Mouse (Mus musculus) kidney, postnatal 4 days (tissue): ENCODE data around the gene Tbxas1.

ENCODE experiments used
- DNase-seq, 2 experiments: peaks; one replicate each; pipeline ENCODE4 v3.0.0; 2021; ENCODE audit warnings: mixed read lengths in 2 of 2

Gene Tbxas1

DNA sequence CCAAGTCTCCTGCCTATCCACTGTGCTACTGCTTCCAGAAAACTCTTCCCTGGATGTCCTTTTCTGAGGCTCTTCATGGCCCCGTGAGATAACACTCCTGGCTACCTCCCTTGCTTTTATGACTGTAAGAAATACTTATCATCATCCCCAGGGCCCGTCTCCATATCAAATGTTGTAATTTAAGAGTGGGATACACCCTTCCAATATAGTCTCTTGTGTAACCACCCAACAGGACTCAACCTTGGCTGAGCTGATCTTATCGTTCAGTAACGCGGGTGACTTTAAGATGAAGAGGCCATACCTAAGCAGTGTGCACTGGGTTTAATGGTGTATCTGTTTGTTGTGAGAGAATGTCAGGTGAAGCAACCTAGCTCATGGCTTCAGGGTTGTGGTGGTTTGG is 91.6 kb downstream of the Tbxas1 start:
- no peak for DNase-seq

DNA sequence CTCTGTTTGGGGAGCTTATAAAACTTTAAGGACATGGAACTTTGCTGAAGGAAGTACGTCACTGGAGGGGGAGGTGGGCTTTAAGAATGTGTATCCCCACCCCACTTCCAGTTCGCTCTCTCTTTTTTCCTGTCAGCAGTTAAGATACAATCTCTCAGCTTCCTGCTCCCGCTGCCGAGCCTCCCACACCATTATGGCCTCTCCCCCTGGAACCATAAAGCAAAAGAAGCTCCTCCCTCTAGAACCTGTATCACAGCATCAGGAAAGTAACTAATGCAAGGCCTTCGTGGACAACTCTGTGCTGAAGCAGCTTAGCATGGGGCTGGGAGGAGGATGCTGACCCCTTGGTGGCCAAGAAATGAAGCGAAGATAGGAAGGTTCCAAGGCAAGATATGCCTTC is 92.1 kb downstream of the Tbxas1 start:
- no peak for DNase-seq

DNA sequence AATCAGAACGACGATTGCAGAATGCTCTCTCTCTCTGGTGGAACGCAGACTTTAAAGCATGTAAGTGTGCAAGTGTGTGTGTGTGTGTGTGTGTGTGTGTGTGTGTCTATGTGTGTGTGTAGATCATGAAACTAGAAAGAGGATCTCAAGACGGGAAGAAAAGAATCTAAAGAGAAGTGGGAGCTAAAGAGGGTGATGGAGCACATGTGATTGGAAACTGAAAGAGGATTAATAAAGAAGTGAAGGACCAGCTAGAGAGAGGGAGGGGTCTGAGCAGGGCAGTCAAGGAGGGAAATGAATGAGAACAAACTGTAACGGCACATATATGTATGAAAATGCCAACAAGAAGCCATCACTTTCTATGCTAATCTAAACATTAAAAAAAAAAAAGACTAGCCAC is 92.8 kb downstream of the Tbxas1 start:
- DNase-seq: no peak

DNA sequence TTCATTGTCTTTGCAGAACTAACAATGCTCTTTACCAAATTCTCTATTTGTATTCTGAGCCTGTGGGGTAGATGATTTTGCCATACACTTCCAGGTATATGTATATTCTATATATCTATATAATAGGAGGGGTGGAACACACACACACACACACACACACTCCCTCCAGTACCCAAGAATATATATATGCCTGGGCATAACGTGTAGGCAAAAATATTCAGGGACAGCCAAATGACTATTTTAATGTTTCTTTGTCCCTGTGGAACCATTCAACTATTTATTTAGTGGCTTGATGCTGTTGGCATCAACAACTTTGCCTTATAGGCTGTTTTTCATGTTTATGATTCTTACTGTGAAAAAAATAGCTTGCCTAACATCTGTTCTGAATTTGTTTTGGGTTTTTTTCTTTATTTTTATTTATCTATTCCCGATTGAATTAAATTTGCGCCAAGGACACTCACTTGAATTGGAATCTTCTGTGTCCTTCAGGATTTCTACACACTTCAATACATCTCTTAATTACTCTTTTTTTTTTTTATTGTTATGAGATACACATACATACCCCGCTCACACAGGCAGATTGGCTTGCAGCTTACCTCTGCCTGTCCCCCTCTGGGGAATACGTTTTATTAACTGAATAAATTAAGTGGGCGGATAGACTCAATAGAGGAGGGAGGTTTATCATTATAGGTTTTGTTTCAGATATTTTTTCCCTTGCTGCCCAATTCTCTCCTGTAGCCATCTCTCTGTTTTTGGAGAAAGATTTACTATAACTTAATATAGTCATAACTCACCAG is 94.9 kb downstream of the Tbxas1 start:
- DNase-seq: no peak

DNA sequence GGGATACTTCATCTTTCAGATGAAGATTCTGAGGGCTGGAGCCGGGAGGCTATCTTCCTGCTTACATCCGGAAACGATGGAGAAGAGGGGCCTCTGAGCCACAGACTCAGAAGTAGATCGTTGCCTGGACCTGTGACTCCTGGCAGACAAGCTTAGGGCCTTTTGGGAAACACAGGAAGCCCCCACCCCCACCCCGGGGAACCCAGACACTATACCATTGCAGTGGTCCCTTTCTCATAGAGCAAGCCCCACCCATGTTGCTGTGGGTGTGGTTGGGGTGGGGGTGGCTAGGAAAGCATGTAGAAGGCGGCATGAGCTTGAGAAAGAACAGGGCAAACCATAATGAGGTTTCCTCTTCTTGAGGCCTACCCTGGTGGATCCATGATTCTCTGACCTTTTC is 95.6 kb downstream of the Tbxas1 start:
- no peak for DNase-seq

DNA sequence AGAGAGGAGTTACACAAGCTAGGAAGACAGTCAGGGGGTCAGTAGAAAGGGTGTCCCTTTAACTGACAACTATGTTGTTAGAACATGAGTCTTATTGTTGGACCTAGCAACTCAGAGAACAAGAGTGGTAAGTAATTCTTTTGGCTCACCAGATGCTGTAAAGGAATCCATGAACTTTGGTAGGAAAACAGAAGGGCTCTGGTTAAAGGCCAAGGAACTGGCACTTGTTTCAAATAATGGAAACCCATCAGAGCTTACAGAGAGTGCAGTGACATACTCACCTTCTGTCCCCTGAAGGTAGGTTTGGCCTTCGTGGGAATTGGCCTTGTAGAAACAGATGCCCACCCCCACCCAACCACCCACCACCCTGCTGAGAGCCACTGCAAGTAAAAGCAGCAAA is 97.6 kb downstream of the Tbxas1 start:
- DNase-seq: no peak

DNA sequence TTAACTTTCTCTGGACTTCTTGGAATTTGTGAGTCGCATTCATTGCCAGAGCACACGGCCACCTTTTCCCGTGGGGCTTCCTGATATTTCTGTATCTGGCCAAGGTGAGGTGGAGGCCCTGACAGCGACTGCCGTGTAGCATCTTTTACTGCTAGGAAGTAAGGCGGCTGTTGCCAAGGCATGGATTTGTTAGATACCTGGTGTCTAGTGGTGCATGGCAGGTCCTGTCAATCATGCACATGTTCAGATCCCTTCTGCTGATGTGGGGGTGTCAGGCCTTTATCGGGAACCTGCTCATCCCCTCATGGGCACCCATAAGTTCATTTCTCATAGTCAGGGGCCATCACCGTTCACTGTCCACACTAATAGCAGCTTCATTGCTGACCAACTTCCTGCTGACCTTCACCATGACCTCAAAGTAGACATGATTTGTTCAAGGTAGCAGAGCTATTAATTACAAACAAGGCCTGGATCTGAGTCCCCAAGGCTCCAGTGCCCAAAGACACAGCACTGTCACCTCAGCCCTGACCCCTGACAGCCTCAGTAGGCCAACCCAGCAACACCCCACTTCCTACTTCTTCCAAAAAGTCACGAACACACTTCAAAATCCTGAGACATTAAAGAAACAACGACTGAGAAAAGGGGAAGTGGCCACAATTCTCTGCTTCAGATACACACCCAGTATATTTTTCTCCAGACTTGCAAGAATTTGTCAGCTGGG is 98.4 kb downstream of the Tbxas1 start:
- DNase-seq: no peak

DNA sequence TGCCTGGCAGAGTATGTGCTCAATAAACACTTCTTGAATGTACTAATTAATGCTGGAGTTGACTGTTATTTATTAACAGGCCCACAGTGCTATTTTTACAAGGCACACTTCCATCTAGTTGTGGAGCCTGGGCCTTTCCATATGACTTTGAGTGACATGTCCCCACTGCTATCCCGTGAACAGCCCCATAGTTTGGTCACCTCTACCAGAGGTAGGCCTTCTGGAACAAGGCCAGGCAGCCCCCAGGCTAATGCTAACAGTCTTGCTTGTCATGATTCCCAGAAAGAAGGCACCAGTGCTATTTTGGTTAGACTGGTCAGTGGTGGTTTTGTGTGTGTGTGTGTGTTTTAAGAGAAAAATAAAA is 98.9 kb downstream of the Tbxas1 start:
- DNase-seq: peak; percentile 70 to 75

DNA sequence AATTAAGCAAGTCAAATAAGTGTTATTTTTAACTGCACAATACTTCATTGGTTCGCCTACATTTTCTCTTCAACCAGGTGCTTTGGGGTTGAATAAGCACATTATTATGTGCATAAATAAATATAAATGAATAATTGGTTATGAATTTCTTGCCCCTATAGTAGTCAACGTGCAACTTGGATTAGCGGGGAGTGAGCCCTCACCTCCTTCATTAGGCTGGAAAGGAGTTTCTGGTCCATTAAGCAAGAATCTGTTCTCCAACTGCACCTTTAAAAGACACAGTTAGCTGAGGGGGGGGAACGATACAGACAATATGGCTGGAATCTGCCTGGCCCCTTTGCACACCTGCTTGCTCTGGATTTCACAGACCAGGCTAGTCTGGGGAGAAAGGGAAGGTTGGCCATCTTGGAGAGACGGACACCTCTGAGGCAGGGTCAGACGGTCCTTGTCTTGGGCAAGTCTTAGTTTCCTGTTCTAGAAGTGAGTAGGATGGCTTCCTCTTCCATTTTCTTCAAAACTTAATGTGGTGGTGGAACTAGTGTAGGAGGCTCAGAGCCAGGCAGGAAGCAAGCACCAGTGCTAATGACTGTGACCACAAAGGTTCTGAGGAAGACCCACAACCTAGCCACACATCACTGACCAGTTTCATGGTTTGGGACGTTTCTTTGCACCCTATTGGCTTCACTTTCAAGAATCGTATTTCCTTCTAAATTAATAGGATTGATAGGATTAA is 99.5 kb downstream of the Tbxas1 start:
- DNase-seq: no peak

DNA sequence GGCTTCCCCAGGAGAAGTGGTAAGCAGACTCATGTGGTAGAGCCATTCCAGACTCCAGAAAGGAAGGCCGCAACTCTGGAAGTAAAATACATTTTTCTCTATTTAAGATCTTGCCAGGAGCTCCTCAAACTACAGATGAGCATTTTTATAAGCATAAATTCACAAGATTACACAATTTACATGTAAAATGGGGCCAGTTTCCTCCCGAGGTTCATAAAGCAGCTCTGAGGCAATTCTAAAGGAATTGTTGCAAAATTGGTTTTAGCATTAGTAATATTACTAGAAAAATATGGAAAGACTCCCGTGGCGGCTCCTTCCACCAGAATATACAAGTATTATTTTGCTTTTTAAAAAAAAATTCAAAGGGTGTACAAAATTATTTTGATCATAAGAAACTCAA is 100.7 kb downstream of the Tbxas1 start:
- no peak for DNase-seq

DNA sequence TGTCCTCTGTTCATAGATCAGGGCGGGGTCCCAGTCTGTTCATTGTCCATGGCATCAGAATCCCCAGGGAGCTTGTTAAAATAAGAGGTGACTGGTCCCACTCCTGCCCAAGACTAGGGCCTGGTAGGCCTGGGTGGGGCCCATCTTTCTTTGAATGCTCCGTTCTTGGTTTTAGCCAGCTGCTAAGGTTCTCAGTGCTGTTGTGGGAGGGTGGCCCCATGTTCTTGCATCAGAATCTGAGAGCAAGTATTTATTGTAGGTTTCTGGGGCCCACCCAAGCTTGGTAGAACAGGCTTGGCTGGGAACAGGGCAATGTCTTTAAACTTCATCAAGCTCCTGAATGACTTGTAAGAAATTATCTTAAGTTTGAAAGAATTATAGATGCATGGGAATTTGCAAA is 101.2 kb downstream of the Tbxas1 start:
- no peak for DNase-seq

DNA sequence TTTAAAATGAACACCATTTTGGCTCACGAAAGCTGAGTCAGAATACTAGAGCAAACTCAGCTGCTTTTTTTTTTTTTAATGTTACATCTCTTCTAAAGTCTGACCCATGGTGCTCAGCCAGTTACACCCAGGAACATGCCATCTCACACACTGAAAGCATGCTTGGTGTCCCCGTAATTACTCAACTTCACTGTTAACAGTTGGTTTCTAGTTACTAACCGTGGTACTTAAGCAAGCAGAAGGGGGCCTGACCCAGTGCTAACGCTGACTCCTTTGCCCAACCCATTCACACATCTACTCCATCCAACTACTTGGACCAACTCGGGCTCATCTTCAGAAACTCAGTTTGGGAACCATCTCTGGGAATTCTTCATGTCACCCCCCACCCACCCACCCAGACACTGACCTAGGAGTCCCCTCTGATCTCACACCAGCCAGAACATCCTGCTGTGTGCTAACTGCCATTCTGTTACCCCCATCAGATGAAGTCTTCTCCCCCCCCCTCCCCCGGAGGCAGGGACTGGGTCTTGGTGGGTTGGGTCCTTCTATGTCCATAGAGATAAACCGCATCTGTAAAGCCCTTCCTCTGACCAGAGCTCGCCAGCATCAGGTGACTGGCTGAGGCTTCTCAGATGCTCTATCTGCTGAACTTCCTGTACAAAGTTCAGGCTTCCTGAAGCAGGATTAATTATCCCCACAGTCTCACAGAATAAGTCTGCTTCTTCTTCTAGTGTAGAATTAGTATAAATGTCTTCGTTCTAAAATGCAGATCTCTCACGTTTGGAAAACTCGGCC is 105.9 kb downstream of the Tbxas1 start:
- peak in 1 of 2 experiments; percentile 50 for DNase-seq

DNA sequence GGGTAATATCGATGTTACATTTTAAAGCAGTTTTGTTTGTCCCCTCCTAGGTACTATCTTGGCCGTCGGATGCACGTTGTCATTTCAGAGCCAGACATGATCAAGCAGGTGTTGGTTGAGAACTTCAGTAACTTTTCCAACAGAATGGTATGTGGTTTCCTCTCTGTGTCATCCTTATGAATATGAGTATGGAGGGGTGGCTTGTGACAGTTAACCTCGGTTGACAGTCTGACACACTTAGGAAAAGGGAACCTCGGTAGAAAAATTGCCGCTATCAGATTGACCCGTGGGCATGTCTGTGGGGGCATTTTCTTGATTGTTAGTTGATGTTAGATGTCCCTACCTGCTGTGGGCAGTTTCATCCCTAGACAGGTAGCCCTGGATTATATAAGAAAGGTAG is 106.9 kb downstream of the Tbxas1 start:
- no peak for DNase-seq

DNA sequence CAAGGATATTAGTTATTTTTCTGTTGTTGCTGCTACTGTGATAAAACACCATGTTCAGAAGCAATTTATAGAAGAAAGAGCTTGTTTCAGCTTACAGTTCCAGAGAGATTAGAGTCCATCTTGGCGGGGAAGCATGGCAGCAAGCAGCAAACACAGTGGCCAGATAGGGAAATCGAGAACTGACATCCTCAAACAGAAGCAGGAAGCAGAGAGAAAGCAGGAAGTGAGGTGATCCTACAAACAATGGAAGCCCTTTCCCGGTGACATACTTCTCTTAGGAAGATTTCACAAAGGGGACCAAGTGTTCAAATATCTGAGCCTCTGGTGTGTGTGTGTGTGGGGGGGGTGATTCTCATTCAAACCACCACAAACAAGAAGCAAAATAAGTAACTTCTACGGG is 107.5 kb downstream of the Tbxas1 start:
- no peak for DNase-seq

DNA sequence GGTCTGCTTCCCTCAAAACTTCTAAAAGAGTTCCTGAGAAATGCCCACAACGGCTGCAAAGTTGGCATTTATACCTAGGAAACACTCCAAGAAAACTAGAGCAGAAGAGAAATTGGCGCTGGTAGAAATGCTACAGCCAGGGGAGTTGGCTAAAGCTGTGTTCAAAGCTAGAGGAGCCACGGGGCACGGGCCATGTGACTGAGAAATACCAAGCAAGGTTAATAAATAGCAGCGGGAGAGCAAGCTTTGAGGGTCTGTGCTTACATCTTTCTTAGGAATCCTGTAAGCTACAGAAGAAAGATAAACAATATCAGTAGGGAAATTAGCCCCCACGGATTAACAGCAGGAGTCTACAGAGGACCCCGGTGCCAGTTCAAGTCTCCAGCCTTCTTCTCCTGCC is 107.9 kb downstream of the Tbxas1 start:
- DNase-seq: peak; percentile 57 to 70

DNA sequence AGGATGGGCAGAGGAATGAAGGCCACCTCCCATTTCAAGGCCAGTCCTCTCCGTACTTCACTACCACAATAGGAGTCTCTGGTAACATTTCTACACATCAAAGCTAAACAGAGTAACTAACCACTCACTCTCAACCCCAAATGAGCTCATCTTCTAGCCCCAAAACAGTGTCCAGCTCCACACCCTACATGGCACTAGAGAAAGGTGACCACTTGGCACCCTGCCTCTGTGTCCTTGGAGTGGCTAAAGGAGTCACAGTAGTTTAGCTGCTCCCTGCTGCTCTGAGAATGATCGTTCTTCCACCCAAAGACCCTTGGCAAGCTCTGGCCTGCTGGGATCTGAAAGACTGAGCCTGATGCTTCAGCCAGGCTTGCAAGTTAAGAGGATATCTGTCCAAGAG is 109.4 kb downstream of the Tbxas1 start:
- no peak for DNase-seq

DNA sequence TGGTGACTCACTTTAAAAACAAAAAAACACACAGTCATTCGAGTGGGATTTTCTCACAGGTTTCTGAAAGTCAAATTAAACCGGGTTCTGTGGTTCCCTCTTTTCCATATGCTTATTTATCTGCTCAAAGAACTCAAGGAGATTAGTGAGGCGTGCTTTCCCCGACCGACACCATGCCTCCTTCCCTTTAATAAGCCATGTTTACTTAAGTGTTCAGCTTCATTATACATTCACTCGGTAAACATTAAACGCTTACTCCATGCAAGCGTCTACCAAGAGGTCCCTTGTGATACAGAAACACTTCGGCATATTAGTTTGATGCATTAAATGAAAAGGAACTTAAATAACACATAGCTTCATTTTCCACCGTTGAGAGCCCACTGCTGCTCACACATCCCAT is 111.4 kb downstream of the Tbxas1 start:
- DNase-seq: no peak

DNA sequence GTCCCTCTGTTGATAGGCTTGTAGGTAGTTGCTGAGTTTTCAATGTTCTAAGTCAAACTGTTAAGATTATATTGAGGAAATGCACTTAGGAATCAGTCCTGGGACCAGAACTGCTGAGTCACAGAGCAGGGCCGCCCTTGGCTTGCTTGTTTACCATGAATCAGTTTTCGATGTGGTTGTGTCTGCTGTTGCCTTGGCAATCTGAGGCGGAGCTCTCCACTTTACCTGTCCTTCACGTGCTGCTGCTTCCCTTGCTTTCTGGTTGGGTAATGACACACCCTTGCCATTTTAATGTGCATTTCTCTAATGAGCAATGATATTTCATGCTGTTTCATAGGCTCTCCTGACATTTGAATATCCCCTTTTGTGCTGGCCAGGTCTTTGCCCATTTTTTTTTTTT is 116.8 kb downstream of the Tbxas1 start:
- DNase-seq: peak in 1 of 2 experiments; percentile 24

DNA sequence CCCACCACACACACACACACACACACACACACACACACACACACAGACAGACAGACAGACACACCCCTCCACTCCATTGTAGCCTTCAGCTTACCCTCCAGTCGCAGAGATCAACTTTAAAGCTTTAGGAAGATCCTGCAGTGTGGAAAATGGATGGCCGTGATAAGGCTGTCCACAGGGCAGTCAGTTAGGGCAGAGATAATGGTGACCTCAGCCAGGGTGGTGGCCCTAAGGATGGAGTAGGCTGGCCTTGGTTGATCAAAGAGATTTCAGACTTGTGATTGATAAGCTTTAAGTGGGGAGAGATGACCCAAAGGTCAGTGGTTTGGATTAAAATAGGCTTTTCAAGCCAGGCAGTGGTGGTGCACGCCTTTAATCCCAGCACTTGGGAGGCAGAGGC is 120.6 kb downstream of the Tbxas1 start:
- DNase-seq: no peak

DNA sequence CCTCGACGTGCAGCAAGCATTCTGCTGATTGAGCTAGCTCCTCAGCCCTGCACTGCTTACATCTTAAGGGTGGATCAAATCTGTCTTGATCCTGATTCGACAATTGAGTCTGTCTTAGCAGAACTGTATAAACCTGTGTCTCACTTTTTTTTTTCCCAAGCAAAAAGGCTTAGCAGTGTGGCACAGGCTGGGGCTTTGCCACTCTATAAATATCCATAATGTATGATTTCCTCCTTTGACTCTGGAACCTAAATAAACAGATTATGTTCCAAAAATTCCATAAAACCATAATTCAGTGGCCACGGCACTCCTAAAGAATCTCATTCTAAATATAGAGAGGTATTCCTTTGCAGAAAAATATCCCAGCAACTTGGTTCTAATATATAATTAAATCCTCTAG is 122.6 kb downstream of the Tbxas1 start:
- no peak for DNase-seq

DNA sequence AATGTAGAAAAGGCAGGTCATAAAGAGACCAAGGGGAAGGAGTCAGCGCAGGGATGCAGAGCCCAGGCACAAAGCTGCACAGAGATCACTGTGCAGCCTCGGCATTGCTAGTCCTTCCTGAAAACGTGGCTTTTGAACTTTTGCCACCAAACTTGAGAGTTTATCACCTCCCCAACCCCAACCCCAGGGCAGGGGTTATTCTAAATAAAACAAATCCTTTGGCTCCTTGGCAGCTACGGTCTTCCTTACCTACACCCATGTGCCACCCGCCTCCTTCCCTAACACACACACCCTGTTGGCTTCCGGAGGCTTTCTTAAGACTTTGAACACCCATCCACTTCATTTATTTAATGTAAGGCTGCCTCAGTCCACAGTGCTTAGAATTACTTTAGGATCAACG is 127.9 kb downstream of the Tbxas1 start:
- peak in 1 of 2 experiments; percentile 17 for DNase-seq

DNA sequence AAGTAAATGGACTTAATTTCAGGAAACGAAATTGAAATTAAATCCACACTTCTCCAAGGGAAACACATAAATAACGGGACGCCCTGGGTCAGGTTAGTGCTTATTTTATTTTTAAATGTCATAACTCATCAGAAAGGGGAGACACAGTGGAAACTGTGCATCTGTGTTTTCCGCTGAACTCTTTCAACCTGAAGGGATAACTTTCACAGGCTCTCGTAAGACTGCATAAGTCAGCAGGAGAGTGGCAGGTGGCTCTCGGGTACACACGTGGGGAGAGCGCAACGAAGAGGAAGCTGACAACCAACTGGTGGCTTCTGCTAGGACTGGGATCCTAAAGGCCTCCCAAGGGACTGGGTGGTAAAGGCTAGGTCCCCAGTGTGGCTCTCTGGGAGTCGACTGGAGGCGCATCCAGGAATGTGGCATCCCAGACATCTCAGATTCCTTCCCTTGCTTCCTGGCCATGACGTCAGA is 128.8 kb downstream of the Tbxas1 start:
- DNase-seq: peak in 1 of 2 experiments; percentile 46
